Mouse (Mus musculus) inflammation-experienced regulatory T-cells, adult 6 months (primary cell): Measurements from ENCODE around the gene Ssr1. TPM values are rescaled to one million over a fixed set of nuclear protein-coding genes. Genes with fewer than 3 reads are reported as not detected.

Source experiments
- ATAC-seq: one replicate; pipeline ENCODE4 v1.8.0; 2017
- polyA plus RNA-seq, 3 experiments: library from polyadenylated mRNA; unstranded; fragments of 100-300 nt; shearing (Covaris generic); gene quantifications; one replicate each; pipeline ENCODE4 v1.2.1; 2017

Ssr1 gene
- polyA plus RNA-seq, 3 experiments from 2014 or later, result 90.4 to 169 (median 97.7) TPM

DNA sequence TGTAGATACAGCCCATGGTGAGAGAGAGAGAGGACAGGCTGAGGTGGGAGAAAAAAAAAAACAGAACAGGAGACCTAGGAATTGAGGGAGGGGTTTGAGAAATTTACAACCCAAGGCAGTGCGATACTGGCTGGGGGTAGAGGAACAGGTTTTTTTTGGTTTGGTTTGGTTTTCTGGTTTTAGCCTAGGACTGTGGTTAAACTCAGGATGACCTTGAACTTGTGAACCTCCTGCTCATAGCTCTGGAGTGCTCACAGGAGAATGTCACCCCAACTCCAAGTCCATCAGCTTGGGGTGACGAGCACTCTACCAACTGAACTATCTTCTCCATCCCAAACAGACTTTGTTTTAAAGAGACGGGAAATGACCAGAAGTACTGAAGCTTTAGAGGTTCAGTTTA is 50.6 kb downstream of the Ssr1 start:
- no peak for ATAC-seq

DNA sequence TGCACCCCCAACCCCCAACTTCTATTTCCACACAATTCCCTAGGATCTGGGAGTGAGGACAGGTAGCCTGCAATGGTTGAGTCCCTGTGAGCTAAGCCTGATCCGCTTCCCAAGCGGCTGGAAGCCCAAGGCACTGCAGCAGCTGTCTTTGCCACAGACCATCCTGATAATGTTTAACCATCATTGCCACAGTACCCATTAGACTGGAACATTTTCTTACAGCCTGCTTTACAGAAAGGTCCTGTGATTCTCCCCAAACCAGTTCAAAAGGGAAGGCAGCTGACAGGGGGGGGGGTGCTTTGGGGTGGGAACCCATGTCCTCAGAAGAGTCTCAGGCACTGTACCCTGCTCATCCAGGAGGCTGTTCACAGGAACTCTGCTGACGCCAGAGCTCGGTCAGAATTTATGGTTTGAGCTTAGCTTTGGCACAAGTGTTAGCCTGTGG is 51.1 kb downstream of the Ssr1 start:
- no peak for ATAC-seq

DNA sequence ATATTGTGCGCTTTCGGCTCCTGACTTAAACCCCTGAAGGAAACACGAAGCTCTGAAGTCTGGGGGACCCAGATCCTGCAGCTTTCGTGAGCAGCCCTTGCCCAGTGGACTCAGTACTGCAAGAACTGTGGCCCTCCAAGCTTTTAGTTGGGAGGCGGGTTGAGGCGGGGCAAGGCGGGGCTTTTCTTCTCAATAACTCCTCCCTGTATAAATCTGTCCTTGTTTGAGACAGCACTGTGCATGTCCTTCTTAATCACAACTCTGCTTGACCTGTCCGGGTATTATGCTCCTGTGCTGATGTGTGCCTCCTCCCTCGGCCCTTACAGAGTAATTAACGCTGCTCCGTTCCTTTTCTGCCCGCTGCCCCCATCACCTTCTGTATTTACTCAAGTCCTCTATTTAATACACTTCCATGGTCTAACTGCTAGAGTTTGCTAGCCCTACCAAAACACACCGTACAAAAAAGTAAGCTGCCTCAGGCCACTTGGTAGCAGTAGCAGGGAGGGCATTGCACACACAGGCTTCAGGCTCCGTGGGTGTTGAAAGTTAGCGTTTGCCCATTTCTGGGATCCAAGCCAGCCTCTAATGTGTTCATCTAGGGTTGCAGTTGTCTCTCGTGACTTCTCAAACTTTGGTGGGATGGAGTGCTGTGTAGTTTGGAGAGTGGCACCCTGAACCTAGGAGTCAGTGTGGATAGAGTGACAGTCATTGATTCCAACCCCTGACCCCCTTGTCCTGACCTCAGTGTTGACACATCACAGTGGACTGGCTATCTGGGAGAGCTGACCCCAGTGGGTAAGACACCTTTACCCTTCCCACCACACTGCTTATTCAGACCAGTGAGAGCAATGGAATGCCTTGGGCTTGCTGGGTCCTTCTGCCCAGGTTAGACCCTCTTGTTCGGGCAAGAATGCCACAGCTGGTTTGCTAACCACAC is 51.8 kb downstream of the Ssr1 start:
- ATAC-seq, result no peak

DNA sequence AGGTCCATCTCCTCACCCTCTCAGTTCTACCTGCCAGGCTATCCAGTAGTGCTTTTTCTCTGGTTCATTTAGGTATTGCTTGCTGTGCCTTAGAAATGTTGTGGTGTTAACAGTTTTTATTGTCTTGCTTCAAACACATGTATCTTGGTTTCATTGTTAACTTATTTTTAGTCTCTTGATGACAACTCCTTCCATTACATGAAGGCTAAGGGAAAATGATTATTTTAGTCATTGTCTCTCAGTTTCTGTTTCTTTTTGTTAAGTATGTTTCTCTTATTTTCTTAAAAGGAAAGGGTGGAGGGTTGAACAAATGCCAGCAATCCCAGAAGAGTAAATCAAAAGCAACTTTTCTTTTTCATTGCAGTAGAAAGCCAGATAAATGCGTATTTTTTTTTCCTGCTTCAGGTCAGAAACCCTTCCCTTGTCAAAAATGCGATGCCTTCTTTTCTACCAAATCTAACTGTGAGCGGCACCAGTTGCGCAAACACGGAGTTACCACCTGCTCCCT is 52.8 kb downstream of the Ssr1 start:
- no peak for ATAC-seq

DNA sequence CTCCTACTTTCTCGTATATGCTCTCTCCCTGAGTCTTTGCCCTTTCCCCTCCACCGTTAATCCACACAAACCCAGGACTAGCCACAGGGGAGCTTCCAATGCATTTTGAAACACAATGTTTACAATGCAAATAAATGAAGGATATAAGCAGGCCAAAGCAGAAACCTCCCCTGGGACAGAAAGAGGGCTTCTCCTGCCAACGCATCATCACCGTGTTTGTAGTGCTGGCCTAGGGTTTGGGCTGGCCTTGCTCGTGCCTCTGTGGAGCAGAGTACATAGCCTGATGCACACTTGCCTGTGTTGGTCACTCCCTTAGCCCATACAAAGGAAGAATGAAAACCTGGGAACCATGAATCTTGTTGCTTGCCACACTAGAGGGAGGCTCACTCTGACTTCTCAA is 53.4 kb downstream of the Ssr1 start:
- ATAC-seq, result no peak

DNA sequence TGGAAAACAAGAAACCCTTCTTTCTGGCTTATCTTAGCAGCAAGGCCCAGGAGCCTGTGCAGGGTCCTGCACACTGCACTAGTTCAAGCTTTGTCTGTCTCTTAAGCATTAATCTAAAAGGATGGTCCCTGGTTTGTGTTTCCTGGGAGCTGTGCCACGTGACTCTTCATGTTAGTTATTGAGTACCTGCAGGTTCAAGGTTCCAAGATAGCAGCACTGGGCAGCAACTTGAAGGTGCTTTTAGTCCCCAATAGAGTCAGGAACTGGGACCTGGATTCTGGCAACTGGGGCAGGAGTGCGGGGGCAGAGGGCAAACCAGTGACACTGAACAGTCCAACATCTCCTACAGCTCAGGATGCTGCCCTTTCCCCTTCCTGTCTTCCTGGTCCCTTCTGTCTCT is 53.9 kb downstream of the Ssr1 start:
- no peak for ATAC-seq

DNA sequence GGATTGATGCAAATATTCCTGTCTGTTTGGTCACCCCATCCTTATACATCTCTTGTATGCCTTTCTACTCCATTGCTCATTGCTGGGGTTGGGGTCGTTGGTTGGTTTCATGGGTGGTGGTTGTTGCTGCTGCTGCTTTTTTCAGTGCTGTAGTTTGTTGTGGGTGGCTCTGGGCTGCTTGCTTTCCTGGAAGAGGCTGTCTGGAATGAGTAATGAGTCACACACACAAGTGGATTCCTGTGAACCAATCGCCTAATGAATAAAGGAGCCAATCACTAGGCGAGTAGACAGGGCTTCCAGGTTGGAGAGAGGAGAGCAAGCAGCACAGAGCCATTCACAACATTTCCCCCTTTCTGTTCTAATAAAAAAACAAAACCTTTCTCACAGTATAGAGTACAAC is 57.7 kb downstream of the Ssr1 start:
- no peak for ATAC-seq

DNA sequence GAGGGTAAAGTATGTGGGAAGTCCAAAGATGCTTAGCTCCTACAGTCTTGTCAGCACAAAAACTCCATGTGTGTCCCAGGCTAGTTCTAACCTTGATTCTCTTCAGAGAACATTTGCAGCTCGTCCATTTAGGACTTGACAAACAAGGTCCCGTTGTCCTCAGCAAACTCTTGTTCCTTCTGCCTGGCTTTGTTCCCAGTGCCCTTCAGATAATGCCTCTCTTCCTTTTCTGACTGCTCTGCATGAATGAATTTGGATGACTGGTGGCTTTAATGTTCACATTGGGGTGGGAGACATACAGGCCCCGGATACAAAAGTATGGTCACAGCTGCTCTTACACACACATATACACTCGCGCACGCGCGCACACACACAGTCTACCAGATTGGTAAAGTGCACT is 59.1 kb downstream of the Ssr1 start:
- no peak for ATAC-seq

DNA sequence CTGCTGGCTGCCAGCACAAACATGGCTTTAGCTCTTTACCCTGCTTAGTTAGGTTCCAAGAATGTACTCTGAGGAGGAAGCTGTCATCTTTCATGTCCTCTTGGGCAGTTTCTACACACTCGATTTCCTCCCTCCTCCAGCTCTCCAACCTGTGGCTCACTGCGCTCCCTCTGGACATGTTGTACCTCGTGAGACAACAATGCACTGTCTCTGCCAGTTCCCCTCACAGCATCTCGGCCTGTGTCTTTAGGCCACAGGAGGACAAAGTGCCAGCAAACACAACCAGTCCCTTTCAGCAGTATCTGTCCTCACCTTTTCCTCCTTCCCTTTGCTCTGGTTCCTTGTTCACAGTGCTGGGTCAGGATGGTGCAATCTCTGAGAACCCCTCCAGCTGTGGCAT is 59.9 kb downstream of the Ssr1 start:
- no peak for ATAC-seq

DNA sequence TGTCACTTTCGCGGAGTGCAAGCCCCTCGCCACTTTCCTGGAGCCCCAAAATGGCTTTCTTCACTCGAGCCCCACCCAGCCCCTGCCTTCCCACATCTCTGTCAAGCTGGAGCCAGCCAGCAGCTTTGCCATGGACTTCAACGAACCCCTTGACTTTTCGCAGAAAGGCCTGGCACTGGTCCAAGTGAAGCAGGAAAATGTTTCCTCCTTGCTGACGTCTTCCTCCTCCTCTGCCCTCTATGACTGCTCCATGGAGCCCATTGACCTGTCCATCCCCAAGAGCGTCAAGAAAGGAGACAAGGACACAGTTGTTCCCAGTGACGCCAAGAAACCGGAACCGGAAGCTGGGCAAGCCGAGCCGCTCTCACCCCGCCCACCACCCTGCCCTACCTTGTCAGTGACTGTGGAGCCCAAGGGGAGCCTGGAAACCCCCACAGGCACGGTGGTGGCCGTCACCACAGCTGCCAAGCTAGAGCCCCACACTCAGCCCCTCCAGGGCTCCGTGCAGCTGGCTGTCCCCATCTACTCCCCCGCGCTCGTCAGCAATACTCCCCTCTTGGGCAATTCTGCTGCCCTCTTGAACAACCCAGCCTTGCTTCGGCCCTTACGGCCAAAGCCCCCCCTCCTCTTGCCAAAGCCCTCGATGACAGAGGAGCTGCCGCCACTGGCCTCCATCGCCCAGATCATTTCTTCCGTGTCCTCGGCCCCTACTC is 62.7 kb downstream of the Ssr1 start:
- ATAC-seq, result no peak

DNA sequence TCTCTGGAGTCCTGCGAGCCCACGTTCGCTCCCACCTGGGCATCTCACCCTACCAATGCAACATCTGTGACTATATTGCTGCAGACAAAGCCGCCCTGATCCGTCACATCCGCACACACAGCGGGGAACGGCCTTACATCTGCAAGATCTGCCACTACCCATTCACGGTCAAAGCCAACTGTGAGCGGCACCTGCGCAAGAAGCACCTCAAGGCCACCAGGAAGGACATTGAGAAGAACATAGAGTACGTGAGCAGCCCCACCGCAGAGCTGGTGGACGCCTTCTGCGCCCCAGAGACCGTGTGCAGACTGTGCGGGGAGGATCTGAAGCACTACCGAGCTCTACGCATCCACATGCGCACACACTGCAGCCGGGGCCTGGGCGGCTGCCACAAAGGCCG is 63.4 kb downstream of the Ssr1 start:
- no peak for ATAC-seq

DNA sequence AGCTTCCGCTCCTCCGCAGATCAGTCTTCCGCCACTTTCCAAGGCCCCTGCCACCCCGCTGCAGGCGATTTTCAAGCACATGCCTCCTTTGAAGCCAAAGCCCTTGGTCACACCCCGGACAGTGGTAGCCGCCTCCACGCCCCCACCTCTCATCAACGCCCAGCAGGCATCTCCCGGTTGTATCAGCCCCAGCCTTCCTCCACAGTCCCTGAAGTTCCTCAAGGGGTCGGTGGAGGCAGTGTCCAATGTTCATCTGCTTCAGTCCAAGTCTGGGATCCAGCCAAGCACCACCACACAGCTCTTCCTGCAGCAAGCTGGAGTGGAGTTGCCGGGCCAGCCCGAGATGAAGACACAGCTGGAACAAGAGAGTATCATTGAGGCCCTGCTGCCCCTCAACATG is 63.9 kb downstream of the Ssr1 start:
- ATAC-seq, result no peak

DNA sequence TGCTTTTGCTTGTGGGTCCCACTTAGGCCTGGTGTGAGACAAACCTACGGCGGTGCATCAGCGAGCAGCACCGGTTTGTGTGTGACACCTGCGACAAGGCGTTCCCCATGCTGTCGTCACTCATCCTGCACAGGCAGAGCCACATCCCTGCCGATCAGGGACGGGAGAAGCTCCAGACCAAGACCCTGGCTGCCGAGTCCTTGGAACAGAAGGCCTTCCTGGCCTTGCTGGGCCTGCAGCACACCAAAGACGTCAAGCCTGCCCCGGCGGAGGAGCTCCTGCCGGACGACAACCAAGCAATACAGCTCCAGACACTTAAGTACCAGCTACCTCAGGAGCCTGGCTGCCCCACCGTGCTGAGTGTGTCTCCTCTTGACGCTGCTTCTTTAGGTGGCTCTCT is 64.5 kb downstream of the Ssr1 start:
- no peak for ATAC-seq

DNA sequence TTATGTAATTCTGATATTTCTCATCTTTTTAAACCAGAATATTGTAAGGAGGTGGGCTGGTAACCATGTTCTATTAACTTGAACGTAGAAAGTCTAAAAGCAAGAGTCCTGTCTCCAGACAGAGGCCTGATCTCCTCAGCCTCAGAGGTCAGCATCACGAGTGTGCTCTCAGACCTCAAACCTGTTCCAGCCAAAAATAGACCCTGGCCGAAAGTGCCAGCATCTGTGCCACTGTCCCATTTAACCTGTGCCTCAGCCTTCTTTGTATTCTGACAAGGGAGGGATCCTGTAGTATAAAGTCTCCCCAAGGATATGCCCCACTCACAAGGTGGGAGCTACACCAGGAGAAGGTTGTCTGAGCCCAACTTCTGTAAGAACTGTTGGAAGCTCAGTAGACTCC is 67.6 kb downstream of the Ssr1 start:
- ATAC-seq, result no peak

DNA sequence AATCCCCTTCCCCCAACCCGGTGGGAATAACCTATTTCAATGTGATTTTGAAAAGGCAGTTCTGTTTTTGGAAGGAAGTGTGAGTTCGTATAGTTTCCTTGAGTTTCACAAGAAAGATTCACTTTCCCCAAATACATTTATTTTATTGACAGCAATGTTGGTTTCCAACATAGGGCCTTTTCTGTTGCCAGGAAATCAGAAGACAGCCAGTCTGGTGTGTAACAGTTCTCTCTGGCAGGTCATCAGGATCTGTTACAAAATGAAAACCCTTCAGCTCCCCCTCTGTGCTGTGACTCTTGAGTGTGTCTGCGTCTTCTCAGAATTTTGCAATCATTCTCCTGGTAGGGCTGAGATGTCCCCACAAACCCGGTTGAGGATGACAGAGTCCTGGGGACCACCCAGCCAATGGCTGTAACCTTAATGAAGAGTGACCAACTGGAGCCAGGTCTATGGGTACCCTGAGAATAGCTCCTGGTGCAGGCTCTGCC is 69.5 kb downstream of the Ssr1 start:
- ATAC-seq, result no peak

DNA sequence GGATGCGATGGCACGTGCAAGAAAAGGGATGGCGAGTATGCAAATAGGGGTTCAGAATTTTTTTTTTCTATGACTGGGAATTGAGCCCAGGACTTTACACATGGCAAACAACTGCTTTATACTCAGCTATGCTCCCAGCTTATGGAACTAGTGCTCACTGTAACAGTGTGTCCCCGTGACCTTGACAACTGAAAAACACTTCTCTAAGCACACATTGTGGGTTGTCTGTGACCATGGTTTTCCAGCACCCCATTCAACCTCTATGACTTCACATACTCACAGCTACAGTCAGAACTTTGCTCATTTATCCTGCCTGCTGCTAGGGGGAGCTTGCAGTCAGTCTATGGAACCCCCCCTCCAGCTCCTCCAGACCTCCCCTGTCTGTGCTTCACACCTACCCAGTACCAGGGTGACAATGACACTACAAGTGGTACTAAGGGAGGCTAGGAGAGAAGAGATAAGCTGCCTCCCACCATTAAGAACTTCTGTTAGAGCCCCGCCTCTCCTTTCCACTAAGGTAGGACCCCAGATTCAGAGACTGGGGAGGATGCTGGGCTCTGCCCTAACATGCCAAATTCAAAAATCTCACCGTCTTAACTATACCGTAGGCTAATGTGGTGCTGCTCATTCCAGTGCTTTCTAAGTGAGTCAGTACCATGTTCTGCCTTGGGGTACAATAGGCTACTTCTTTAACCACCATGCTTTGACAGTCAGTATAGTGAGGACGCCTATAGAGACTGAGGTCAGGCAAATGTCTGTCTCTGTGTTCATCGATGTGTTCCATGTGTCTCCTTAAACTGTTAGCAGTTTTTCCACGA is 70.2 kb downstream of the Ssr1 start:
- no peak for ATAC-seq

DNA sequence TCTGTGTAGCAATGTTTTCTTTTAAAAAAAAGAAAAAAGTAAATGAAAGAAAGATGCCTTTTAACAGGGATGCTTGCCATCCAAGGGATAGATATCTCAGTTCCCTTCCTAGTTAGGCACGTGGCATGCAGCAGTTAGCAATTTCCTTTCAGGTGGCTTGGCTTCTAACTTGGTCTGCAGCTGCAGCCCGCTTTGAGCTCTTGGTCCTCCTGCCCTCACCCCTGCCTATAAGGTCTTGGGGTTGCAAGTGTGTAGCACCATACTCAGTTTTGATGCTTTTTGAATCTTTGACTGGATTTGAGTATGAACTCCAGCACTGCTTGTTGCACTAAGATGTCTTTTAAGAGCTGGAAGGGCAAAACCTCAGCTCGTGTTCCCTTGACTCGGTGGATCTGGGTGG is 70.9 kb downstream of the Ssr1 start:
- no peak for ATAC-seq

DNA sequence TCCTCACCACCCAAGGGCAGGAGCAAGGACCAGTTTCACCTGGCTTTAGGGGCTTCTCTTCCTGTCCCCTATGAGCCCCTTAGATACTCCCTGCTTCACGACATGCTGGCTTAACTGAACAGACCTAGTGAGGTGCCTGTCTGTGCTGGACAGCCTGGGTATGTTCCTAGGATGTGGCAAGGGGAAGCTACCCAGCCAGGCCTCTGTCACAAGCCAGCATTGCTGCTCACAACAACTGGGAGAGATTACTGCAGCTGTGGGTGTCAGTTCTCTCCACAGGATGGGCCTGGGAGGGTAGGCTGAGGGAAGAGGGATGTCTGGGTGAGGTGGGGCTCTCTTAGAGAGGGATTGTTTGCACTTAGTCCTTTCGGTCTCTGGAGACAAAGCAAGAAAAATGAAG is 73.3 kb downstream of the Ssr1 start:
- ATAC-seq, result no peak

DNA sequence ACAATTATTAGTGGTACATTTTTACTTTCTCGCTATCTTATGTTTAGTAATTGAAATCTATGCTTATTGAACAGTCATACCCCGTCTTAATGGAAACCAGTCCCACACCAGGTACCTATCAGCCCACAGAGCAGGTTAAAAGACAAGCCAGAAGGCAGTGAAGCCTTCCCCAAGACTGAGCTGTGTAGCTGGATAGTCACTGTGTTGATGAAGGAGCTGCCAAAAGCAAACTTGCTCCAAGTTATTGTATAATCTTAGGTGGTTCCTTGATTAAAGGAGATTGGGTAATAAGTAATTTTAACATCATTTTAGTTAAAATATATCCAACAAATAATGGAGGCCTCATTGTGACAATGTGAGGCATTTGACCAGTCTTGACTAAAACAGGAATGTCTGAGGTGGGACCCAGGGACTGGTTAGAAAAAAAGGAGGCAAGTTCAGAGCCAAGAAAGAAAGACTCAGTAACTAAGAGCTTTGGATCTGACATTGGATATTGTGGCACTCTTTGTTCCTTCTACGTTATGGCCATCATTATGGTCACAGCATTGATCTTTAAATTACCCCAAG is 74.2 kb downstream of the Ssr1 start:
- no peak for ATAC-seq

DNA sequence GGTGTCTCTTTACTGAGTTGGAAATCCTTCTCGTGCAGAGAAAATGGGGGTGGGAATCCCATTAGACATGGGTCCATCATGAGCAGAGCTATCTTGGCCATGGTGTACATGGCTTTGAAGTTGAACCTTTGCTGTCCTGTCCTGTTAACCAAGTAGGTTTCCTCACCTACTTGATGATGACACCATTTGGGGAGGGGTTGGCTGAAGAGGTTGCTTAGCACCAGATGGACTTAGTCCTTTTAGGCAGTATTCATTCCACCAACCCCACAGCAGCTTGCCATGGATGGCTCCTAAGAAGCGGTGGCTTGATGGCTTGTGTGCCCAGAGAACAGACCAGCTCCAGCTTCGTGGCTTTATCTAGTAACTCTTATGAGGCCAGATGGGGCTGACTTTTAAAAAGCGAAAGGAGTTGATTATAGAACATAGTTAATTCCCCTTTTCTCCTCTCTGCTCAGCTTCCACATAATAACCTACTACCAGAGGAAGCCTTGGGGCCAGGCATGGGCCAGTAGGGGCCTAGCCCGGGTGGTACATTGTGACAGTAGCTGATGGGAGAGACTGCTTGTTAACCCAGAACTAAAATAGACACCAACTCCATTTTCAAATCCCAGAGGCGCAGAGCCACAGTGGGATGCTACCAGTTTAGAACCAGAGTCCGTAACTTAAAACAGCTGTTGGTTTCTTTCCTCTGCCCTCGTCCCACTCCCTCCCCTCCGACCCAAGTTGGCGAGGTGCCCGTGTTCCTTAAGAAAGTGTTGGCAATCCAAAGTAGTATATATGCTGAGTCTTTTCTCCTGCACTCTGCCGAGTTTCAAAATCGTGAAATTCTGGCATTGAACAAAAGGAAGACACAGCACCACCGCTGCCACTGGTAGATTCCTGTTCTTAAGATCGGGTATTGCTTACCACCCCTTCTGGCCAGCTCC is 75.4 kb downstream of the Ssr1 start:
- ATAC-seq, result no peak
